22 mouse cellular contexts compared by ENCODE assay signal in the genomic region with DNA sequence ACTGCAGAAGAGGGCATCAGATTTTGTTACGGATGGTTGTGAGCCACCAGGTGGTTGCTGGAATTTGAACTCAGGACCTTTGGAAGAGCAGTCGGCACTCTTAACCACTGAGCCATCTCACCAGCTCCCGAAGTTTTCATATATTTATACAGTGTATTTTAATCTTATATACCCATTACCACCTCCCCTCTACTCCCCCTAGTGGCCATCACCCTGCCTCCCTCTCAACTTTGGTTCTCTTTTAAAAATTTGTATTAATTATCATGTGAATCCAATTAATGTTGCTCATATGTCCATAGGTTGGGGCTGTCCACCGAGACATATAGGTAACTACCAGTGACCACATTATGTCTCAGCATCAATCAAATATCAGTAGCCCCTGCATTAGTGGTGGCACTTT.
A peak's percentile ranks its signal among the peaks of the same experiment; 100 is the strongest.
DNase-seq lines count a peak whose midpoint lies in the region; ATAC-seq and TF ChIP-seq lines count a peak whose summit lies in the region.
"Had no signal": no experiment of that assay in that cellular context is flagged by ENCODE, and none has a peak within 500 bp of the region (broad histone marks: within the 10 kb centered on the region; RNA-seq: fewer than 3 reads in every experiment).

No protein-coding gene starts in this region.

- H3K27me3 ChIP-seq in kidney, postnatal 0 days (ENCODE audit: insufficient read depth, low read length) = no peaks in the 10 kb centered on the region
- H3K27me3 ChIP-seq in midbrain, postnatal 0 days (ENCODE audit: insufficient read depth, low read length) = no peaks in the 10 kb centered on the region
- H3K27me3 ChIP-seq in midbrain, embryonic 15.5 days (replicated peaks) = no peaks in the 10 kb centered on the region
- no peaks in the 10 kb centered on the region for H3K27me3 ChIP-seq in CH12.LX (replicated peaks)
- H3K27me3 ChIP-seq: embryonic facial prominence, embryonic 15.5 days; heart, embryonic 12.5 days; limb, embryonic 13.5 days; liver, embryonic 15.5 days; stomach, embryonic 15.5 days had no signal

- no peaks in the 10 kb centered on the region for H3K4me1 ChIP-seq in kidney, postnatal 0 days (replicated peaks; ENCODE audit: insufficient read depth, low read length)
- no peaks in the 10 kb centered on the region for H3K4me1 ChIP-seq in midbrain, postnatal 0 days (ENCODE audit: insufficient read depth, low read length)
- no peaks in the 10 kb centered on the region for H3K4me1 ChIP-seq in midbrain, embryonic 15.5 days
- H3K4me1 ChIP-seq in CH12.LX (ENCODE audit: control insufficient read depth in 1 of 2, insufficient read depth in 2 of 2) = peaks cover 0 to 7% of the 10 kb centered on the region in 2 experiments; a peak in 2 of 4 replicates
- H3K4me1 ChIP-seq: embryonic facial prominence, embryonic 15.5 days; forebrain, embryonic 10.5 days; heart, embryonic 12.5 days; limb, embryonic 13.5 days; liver, embryonic 15.5 days; stomach, embryonic 15.5 days had no signal

- WGBS in kidney, postnatal 0 days = 81% methylated on average over 4 of the region's 4 CpGs
- 92% methylated on average over 4 of the region's 4 CpGs for WGBS in midbrain, postnatal 0 days
- 93% methylated on average over 4 of the region's 4 CpGs for WGBS in midbrain, embryonic 15.5 days

- in situ Hi-C loops in CH12.LX (cut with MboI; ENCODE audit: low pct_ligation_motif_present, low pct_unique_long_range_greater_than_20kb, low sequenced_read_pairs) = no loop called here

- H3K4me3 ChIP-seq in kidney, postnatal 0 days (replicated peaks; ENCODE audit: low read depth, low read length) = no peak overlapping the region
- no peak overlapping the region for H3K4me3 ChIP-seq in midbrain, postnatal 0 days (ENCODE audit: low read depth, low read length)
- no peak overlapping the region for H3K4me3 ChIP-seq in midbrain, embryonic 15.5 days
- no peak overlapping the region for H3K4me3 ChIP-seq in CH12.LX (replicated peaks in 1 of 3; ENCODE audit: low read depth in 2 of 3, low read length in 2 of 3, poor library complexity in 1 of 3)
- H3K4me3 ChIP-seq: embryonic facial prominence, embryonic 15.5 days; forebrain, embryonic 10.5 days; heart, embryonic 12.5 days; limb, embryonic 13.5 days; liver, embryonic 15.5 days; stomach, embryonic 15.5 days had no signal

- dilution Hi-C loops in CH12.LX (cut with MboI; ENCODE audit: extremely low pct_ligation_motif_present, extremely low pct_unique_long_range_greater_than_20kb, low sequenced_read_pairs) = no loop called here

- TF ChIP-seq POLR2A in CH12.LX (IDR thresholded peaks at IDR 0.05; ENCODE audit: low read depth, low read length) = no peak

- H3K27ac ChIP-seq in kidney, postnatal 0 days = no peak overlapping the region
- no peak overlapping the region for H3K27ac ChIP-seq in midbrain, postnatal 0 days (ENCODE audit: low read depth, low read length)
- H3K27ac ChIP-seq in midbrain, embryonic 15.5 days = no peak overlapping the region
- no peak overlapping the region for H3K27ac ChIP-seq in CH12.LX (ENCODE audit: insufficient read depth, low read depth)
- H3K27ac ChIP-seq: embryonic facial prominence, embryonic 15.5 days; forebrain, embryonic 10.5 days; limb, embryonic 13.5 days; liver, embryonic 15.5 days; stomach, embryonic 15.5 days had no signal

- TF ChIP-seq EP300 in CH12.LX (IDR thresholded peaks at IDR 0.05; ENCODE audit: low read length) = no peak

- no peaks in the 10 kb centered on the region for H3K36me3 ChIP-seq in kidney, postnatal 0 days (ENCODE audit: insufficient read depth, low read length)
- no peaks in the 10 kb centered on the region for H3K36me3 ChIP-seq in midbrain, postnatal 0 days (ENCODE audit: insufficient read depth, low read length)
- H3K36me3 ChIP-seq in midbrain, embryonic 15.5 days (replicated peaks) = no peaks in the 10 kb centered on the region
- H3K36me3 ChIP-seq in CH12.LX (replicated peaks in 1 of 2; ENCODE audit: control insufficient read depth in 1 of 2, insufficient read depth in 1 of 2, low read length in 1 of 2) = no peaks in the 10 kb centered on the region
- H3K36me3 ChIP-seq: embryonic facial prominence, embryonic 15.5 days; forebrain, embryonic 10.5 days; heart, embryonic 12.5 days; limb, embryonic 13.5 days; liver, embryonic 15.5 days; stomach, embryonic 15.5 days had no signal

- no peak for ATAC-seq in kidney, postnatal 0 days (replicated peaks; ENCODE audit: low FRiP score, low read depth)
- ATAC-seq in midbrain, postnatal 0 days (ENCODE audit: low FRiP score) = no peak
- ATAC-seq in midbrain, embryonic 15.5 days (replicated peaks) = no peak
- 0 out of 2 replicates have a peak, but pooled peaks have one; percentile 50 for ATAC-seq in megakaryocyte-erythroid progenitor cell, adult 5-6 weeks (replicated peaks; ENCODE audit: low FRiP score, low TSS enrichment, poor library complexity, severe bottlenecking)
- no peak for ATAC-seq in frontal cortex, adult (ENCODE audit: low TSS enrichment)
- ATAC-seq: hindbrain, embryonic 16.5 days had no signal

- H3K4me2 ChIP-seq in kidney, postnatal 0 days (ENCODE audit: low read length) = no peak overlapping the region
- H3K4me2 ChIP-seq in midbrain, postnatal 0 days (ENCODE audit: low read depth, low read length, poor library complexity, severe bottlenecking) = no peak overlapping the region
- H3K4me2 ChIP-seq in midbrain, embryonic 15.5 days = no peak overlapping the region
- H3K4me2 ChIP-seq in CH12.LX (ENCODE audit: insufficient read depth, low read depth, poor library complexity, severe bottlenecking) = no peak overlapping the region
- H3K4me2 ChIP-seq: embryonic facial prominence, embryonic 15.5 days; heart, embryonic 12.5 days; limb, embryonic 13.5 days; liver, embryonic 15.5 days; stomach, embryonic 15.5 days had no signal

- H3K79me2 ChIP-seq in CH12.LX (replicated peaks; ENCODE audit: control insufficient read depth, extremely low read depth, insufficient read depth, poor library complexity, severe bottlenecking) = no peaks in the 10 kb centered on the region

- TF ChIP-seq CTCF in kidney, postnatal 0 days (IDR thresholded peaks at IDR 0.05; ENCODE audit: low read depth) = peak; percentile 32; the same call in 1 of the 2 replicates
- TF ChIP-seq CTCF in midbrain, postnatal 0 days (IDR thresholded peaks at IDR 0.05) = 0 out of 2 replicates have a peak, but pooled peaks have one; percentile 14
- peak; percentile 19 to 49; a peak in 3 of 4 replicates for TF ChIP-seq CTCF in CH12.LX (conservative IDR thresholded peaks at IDR 0.05 in 1 of 2, IDR thresholded peaks at IDR 0.05 in 1 of 2; ENCODE audit: low read depth in 2 of 2, low read length in 2 of 2)

- no peak for DNase-seq in kidney, postnatal 0 days (ENCODE audit: low spot score)
- no peak for DNase-seq in kidney, adult 11 months
- DNase-seq in midbrain, postnatal 0 days (ENCODE audit: low spot score) = no peak
- no peak for DNase-seq in CH12.LX (ENCODE audit: extremely low read depth)
- no peak for DNase-seq in right cerebral cortex, postnatal 10 days (ENCODE audit: low spot score in 2 of 2)
- DNase-seq: cerebellum, postnatal 10 days; embryo, embryonic 11 days; heart, postnatal 36 days; kidney, adult 9 months; lung, postnatal 4 days; midbrain, embryonic 14.5 days; retina, postnatal 1 day had no signal

- H3K9ac ChIP-seq in kidney, postnatal 0 days (ENCODE audit: low read depth, low read length) = no peak overlapping the region
- no peak overlapping the region for H3K9ac ChIP-seq in midbrain, postnatal 0 days (replicated peaks; ENCODE audit: low read length, poor library complexity, severe bottlenecking)
- no peak overlapping the region for H3K9ac ChIP-seq in midbrain, embryonic 15.5 days
- no peak overlapping the region for H3K9ac ChIP-seq in CH12.LX (ENCODE audit: insufficient read depth, low read depth)
- H3K9ac ChIP-seq: embryonic facial prominence, embryonic 15.5 days; heart, embryonic 12.5 days; limb, embryonic 13.5 days; liver, embryonic 15.5 days; stomach, embryonic 15.5 days had no signal

- H3K9me3 ChIP-seq in kidney, postnatal 0 days (replicated peaks; ENCODE audit: low read length) = no peaks in the 10 kb centered on the region
- H3K9me3 ChIP-seq in midbrain, postnatal 0 days (ENCODE audit: low read length) = no peaks in the 10 kb centered on the region
- H3K9me3 ChIP-seq in midbrain, embryonic 15.5 days = no peaks in the 10 kb centered on the region
- no peaks in the 10 kb centered on the region for H3K9me3 ChIP-seq in CH12.LX (replicated peaks; ENCODE audit: low read length)
- H3K9me3 ChIP-seq: embryonic facial prominence, embryonic 15.5 days; forebrain, embryonic 10.5 days; heart, embryonic 12.5 days; limb, embryonic 13.5 days; liver, embryonic 15.5 days; stomach, embryonic 15.5 days had no signal

- no peak; the same call in 1 of the 2 replicates for TF ChIP-seq RAD21 in CH12.LX (IDR thresholded peaks at IDR 0.05; ENCODE audit: low read depth, low read length)

TF ChIP-seq in CH12.LX, 34 proteins besides CTCF, POLR2A, EP300 and RAD21:
- TF ChIP-seq SMC3 (IDR thresholded peaks at IDR 0.05; ENCODE audit: low read depth, low read length) (peak; percentile 30; the same call in 1 of the 2 replicates), RCOR1 (conservative IDR thresholded peaks at IDR 0.05; ENCODE audit: low read depth, low read length) (no peak), USF1 (IDR thresholded peaks at IDR 0.05; ENCODE audit: low read depth, low read length) (no peak)
